Mouse (Mus musculus): ENCODE measurements around the gene Ndufs1.

GRCm38 (mm10) chr1:63175853-63176252 is 780 bp downstream of the Ndufs1 start:
- TF ChIP-seq POLR2AphosphoS5 (IDR thresholded peaks at IDR 0.05; ENCODE audit: insufficient replicate concordance, low read depth, low read length) (no peak), CTCF (IDR thresholded peaks at IDR 0.05; ENCODE audit: low read depth, low read length) (no peak)
